Mouse (Mus musculus) B cell, adult 2 months (primary cell): ENCODE measurements around the gene Taf12.

Experiments
- DNase-seq, 2 experiments: peaks; one replicate each; pipeline ENCODE4 v3.0.0; 2022

Gene Taf12

DNA sequence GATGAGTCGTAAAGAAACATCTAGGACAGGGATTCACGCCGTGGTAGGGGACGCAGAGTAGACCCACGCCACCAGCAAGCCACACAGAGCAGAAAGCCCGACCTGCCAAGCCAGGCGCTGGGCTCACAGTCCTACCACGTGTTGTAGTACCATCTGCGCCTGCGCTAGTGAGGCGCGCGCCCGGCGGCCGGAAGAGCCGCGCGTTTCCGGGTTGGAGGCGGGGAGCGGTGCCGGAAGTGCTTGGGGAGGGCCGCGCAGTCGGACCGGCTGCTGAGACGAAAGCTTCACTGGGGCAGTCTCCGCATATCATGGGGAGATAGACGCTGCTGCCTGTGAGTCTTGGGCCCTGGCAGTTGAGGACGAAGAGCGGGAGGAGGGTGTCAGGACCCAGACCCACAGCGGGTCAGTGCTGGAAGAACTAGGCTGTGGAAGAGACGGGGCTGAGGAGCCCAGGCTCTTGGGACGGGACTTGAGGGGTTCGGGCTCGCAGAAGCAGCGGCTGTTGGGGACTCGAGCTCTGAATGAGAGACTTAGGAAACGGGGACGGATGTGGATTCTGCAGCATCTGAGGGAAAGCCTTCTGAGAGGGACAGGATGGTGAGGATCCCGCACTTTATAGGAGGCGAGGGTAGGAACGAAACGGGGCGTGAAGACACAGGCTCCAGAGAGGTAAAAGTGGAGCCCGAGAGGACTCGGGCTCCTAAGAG lies at the start of gene Taf12:
Taf12 (plus strand) TSS at position 220 of the 707 bp plus-strand sequence.
- peak; percentile 92 to 95 for DNase-seq

DNA sequence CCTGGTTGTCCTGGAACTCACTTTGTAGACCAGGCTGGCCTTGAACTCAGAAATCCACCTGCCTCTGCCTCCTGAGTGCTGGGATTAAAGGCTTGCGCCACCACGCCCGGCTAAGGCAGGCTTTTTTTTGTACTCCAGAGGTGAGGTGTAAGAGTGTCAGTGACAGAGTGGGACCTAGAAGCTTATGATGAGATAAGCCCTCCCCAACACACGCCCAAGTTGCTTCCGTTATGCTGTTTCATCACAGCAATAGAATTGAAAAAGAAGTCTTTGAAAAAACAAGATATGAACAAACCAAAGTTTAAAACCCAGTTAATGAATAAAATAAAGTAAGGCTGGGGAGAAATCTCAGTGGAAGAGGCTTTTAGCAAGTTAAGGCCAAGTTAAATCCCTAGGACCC lies 43.8 kb upstream of the Taf12 start:
- DNase-seq: no peak

GRCm38 (mm10) chr4:132234710-132235109 lies 39.5 kb upstream of the Taf12 start:
- DNase-seq: no peak

DNA sequence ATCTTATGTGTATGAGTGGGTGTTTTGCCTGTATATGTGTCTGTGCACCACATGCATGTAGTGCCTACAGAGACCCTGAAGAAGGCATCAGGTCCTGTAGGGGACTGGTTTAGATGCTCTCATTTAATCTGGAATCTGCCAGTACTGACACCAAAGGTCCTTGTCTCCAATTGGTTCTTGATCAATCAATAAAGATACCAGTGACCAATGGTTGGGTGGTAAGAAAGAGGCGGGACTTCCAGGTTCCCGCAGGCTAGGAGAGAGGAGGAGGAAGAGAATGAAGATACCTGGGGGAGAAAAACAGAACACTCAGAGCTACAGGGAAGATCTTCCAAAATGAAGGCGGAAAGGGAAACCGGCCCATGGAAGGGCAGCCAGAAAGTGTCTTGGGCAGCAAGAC lies 35.8 kb upstream of the Taf12 start:
- DNase-seq: no peak

DNA sequence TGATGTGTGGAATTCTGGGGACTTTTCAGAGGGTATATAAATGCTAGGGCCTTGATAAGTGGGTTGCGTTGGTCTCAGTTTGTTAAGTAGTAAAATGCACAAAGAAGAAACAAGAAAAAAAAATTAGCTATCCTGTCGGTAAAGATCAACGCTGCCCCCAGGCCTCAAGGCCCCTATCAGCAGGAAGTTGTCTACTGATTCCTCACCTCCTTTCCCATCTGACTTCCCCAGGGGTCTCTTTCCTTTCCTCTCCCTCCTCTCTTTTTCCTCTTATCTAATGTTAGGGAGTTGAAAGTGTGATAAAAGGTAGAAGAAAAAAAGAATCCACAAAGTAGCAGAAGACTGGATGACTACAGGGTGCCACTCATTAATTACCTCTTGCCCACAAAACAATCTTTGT lies 33.8 kb upstream of the Taf12 start:
- no peak for DNase-seq

GRCm38 (mm10) chr4:132241208-132241607 lies 33.0 kb upstream of the Taf12 start:
- DNase-seq: no peak

DNA sequence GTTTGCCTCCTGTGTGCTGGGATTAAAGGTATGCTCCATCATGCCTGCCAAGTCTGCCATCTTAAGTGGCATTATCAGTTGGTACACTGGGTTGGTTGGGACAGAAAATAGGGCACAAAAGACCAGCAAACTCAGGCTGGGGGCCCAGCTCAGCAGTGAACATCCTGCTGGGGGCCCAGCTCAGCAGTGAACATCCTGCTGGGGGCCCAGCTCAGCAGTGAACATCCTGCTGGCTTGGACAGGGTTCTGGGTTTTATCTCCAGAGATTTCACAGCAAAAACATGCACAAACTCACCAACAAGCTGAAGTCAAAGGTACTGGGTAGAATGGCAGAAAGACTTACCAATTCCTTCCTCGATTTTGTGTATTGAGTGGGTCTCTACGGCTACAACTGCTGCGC lies 28.5 kb upstream of the Taf12 start:
- DNase-seq: no peak

GRCm38 (mm10) chr4:132247451-132247997 lies 26.7 kb upstream of the Taf12 start:
- peak; percentile 35 to 36 for DNase-seq

DNA sequence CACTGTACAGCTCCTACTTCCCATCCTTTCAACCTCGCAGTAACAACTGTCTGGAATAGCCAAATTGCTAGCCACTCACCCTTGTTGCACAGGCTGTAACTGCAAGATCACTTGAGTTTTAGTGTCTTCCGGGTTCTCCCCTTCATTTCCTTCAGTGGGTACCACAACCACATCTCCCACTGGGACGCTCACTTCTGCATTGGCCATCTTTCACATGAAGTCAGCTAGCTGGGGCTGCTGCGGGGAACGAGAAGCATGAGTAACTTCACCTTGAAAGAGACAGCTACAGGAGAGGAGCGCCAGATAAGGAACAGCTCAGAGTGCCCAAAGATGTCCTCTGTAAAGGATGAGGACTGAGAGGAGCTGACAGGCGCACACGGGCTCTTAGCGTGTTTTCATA lies 22.6 kb upstream of the Taf12 start:
- DNase-seq: peak; percentile 62 to 68

GRCm38 (mm10) chr4:132253128-132253527 lies 21.0 kb upstream of the Taf12 start:
- no peak for DNase-seq

DNA sequence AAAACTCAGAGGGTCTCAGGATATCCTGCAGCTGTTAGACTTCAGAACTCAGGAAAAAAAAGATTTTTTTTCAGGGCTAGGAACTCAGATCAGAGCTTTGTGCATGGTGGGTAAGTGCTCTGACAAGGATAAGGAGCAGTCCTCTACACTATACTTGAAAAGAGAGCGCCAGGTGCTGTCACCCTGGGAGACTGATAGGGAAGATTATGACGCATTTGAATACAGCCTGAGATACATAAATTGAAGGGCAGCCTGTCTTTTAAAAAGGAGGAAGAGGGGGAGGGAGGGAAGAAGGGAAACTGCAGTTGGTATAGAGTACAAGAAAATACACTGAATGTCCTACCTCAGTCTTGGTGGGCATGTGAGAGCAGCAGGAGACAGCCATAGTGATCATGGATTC lies 20.6 kb upstream of the Taf12 start:
- DNase-seq: no peak

DNA sequence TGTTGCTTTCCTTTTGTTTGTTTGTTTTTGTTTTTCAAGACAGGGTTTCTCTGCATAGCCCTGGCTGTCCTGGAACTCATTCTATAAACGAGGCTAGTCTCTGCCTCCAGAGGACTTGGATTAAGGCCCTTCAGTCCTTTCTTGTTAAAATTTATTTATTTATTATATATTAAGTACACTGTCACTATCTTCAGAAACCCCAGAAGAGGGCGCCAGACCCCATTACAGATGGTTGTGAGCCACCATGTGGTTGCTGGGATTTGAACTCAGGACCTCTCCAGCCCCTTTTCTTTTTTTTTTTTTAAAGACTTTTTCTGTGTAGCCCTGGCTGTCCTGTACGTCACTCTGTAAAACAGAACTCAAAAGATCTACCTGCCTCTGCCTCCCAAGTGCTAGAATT lies 19.2 kb upstream of the Taf12 start:
- peak; percentile 39 to 43 for DNase-seq

- DNase-seq: no peak
Measured at GRCm38 (mm10) chr4:132256384-132256783, 17.8 kb upstream of the Taf12 start.

DNA sequence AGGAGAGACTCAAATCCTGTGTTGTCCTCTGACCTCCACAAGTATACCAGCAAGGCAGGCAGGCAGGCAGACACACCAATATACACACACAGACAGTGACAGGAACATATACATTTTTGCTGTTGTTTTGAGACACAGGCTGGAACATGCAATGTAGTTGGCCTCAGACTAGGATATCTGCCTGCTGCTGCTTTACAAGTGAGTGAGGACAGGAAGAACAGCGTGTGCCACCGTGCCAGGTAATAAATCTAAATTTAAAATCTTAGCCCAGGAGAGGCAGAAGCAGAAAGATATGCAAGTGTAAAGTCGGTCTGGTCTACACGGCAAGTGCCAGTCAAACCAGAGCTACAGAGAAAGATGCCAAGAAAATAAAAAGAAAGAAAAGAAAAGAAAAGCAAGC lies 14.9 kb upstream of the Taf12 start:
- DNase-seq: no peak

DNA sequence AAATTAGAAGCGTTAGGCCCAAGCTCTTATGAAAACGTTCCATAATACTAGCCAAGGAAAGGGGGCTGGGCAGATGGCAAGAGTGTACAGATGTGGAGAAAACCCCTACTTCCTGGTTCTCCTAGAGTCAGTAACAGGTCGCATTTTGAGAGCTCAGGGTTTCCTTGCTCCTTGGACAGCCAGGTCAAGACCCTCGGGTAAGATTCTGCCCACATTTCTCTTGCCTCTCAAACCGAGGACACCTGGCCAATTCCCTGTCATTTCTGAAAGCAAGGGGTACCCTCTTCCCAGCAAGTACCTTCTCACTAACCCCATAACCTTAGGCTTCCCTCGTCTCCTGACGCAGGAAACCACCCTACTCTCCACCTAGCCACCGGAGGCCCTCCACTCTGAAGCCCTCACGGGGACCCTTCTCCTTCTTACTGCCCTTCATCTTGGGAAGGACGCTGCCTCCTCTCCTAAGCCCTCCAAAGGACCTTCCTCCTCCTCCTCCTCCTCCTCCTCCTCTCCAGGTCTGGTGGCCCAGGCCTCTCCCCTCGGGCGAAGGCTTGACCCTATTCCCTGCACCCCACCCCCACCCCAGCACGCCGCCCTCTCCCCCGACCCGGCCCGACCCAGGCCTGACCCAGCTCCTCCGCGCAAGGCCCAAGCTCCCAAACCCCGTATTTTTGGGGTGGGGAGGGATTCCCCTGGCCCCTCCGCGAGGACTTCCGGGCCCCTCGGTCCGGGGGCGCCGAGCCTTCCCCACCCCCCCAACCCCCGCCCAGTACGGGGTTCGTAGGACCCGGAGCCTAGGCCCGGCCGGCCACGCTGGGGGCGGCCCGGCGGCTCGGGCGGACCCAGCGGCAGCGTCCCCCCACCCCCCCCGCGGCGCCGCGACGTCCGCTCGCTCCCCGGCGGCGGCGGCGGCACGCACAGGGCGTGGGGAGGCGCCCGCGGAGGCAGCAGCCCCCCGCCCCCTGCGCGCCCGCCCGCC lies 13.5 kb upstream of the Taf12 start:
- DNase-seq: peak; percentile 62 to 68

DNA sequence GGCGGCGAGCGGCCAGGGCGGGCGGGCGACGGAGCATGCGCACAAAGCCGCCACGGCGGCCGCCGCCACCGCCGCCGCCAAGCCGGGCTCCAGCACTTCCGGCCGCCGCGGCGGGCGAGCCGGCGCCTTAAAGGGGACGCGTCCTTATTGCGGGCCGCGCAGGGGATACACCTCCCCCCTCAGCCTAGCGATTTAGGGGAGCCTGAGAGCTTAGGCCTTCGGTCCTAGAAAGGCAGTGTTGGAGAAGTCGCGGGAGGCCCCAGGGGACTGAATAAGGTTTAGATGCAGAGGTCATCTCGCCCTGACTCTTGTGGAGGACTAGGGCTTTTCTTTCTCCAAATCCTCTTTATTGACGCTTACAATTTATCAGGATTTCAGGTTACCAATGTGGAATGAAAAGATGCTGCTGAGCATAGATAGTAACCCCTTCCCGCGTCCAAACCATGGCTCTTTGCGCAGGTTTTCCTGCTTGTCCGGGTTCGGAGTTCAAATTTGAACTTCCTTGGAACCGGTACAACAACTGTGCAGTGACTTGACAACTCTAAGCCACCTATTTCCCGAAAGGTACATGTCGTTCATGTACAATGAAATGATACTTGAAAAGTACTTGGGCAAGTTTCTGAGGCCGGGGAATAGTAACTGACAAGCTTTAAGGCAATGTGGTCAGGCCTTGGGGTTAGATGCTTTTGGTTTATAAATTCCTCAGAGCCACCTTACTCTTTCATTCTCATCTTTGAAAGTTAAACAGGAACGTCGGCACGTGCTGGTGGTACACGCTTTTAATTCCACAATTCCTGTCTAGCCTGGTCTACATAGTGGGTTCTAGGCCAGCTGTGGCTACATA lies 12.4 kb upstream of the Taf12 start, which contains the start of gene Gmeb1:
Gmeb1 (minus strand) TSS at position 89 of the 844 bp plus-strand sequence.
- peak; percentile 73 to 82 for DNase-seq

GRCm38 (mm10) chr4:132262358-132262616 lies 11.9 kb upstream of the Taf12 start:
- DNase-seq: no peak

DNA sequence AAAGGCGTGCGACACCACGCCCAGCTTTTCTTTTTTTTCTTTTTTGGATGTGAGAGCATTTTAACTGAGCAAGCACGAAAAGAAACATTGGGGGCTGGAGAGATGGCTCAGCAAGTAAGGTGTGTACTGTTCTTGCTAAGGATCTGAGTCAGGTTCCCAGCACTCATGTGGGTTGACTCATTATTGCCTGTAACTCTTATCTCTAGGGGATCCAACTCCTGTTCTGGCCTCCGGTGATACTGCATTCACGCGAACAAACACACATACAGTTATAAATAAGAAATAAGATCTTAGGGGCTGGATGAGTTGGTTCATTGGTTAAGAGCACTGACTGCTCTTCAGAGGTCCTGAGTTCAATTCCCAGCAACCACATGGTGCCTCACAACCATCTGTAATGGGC lies 10.9 kb upstream of the Taf12 start:
- no peak for DNase-seq

DNA sequence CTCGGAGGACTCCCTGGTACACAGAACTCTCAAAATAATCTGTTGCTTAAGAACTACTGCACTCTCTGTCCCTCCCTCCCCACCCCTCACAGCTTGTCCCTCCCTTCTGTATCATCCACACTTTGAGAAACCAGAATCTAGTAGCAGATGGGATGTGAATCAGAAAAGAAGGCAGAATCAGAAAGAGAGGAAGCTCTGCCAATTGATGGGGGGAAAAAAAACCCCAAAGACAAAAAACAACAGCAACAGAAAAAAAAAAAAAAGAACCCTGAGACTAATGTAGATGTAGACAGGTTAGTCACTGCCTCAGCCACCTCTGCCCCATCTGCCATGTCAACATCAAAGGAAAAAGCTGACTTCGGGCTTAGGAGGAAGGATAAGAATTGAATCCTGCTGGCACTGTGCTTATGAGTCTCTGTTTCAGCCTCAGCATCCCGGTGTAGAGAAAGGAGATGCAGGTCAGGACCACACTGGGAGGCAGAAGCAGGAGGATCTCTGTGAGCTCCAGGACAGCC lies 7.3 kb upstream of the Taf12 start:
- no peak for DNase-seq

DNA sequence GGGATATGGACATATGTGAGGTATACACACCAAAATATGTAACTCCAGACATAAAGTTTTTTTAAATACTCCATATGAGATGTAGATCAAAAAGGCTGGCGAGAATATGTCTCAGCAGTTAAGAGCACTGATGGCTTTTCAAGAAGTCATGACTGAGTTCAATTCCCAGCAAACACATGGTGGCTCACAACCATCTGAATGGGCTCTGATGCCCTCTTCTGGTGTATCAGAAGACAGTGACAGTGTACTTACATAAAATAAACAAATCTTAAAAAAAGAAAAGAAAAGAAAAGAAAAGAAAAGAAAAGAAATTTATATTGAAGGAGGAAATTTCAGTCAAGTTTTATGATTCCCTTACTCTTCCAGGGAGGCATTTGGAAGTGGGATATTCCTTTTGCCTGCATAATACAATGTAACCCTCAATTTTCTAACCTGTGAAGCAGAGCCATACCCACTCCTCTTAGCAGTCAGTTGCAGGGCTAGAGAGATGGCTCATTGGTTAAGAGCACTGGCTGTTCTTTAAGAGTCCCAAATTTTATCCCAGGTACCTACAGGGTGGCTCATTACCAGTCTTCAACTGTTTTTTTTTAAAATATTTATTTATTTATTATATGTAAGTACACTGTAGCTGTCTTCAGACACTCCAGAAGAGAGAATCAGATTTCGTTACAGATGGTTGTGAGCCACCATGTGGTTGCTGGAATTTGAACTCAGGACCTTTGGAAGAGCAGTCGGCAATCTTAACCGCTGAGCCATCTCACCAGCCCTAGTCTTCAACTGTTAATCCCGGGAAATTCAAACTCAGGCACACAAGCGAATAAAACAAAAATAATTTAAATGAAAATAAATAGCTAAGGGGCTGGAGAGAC lies 5.1 kb upstream of the Taf12 start:
- peak; percentile 41 to 57 for DNase-seq

DNA sequence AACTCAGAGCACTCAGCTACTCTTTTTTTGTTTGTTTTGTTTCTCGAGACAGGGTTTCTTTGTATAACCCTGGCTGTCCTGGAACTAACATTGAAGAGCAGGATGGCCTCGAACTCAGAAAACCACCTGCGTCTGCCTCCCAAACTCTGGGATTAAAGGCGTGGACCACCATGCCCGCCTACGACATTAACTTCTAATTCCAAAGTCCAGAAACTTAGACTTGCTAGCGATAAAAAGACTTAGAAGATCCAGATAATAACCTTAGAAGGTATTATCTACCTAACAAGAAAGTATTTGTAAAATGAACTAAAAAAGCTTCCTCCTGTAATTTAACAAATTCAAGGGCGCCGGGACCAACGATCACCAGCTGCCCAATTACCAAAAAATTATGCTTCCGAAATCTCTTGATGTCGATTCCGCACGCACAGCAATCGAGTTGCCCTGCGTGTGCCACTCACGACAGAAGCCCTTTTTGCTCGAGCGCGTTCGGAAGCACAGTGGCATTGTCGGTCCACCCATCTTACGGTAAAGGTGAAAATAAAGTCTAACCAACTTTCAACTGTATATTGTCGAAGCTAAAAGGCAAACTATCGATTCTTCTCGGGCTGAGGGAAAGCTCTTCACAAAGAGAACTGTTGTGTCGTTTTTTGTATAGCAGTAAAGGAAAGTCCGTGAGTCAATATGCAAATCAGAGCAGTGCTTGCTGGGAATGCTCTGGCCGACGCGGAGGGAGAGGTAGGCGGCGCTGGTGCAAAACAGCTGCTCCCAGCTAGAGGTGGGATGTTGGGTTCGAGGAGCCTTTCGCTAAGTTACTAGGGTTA lies 4.2 kb upstream of the Taf12 start:
- DNase-seq: peak; percentile 87 to 89
